Comparison of ENCODE assay signal across 27 mouse cellular contexts in the genomic region with DNA sequence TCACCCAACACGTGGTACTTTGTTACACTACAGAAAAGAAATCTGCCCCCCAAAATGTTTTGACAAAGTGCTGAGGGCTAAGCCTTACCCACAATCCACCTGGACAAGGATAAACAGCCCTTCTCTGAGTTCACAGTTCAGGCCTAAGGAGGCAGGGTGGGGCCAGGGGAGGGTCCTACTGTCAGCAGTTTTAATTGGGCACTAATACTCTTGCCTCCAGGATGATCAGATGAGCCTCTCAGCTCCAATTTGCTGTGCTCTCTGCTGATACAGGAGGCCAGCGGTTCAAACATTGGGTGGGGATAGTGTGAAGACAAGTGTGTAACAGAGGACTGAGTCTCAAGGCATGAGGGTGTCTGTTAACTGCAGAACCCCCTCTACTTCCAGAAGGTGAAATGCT.
A peak's percentile ranks its signal among the peaks of the same experiment; 100 is the strongest.
DNase-seq lines count a peak whose midpoint lies in the region; ATAC-seq and TF ChIP-seq lines count a peak whose summit lies in the region.
"Had no signal": no experiment of that assay in that cellular context is flagged by ENCODE, and none has a peak within 500 bp of the region (broad histone marks: within the 10 kb centered on the region; RNA-seq: fewer than 3 reads in every experiment).

No protein-coding gene starts in this region.

- H3K4me2 ChIP-seq in liver, postnatal 0 days (ENCODE audit: low read depth, low read length), result no peak overlapping the region
- no peak overlapping the region for H3K4me2 ChIP-seq in liver, embryonic 11.5 days
- H3K4me2 ChIP-seq in liver, embryonic 13.5 days, result no peak overlapping the region
- H3K4me2 ChIP-seq: embryonic facial prominence, embryonic 13.5 days; embryonic facial prominence, embryonic 15.5 days; forebrain, embryonic 12.5 days had no signal

- TF ChIP-seq CTCF in liver, postnatal 0 days (IDR thresholded peaks at IDR 0.05; ENCODE audit: low read depth), result no peak

- no peaks in the 10 kb centered on the region for H3K4me1 ChIP-seq in liver, postnatal 0 days (ENCODE audit: insufficient read depth)
- no peaks in the 10 kb centered on the region; the same call in 1 of the 2 replicates for H3K4me1 ChIP-seq in liver, embryonic 11.5 days (replicated peaks; ENCODE audit: control insufficient read depth, insufficient read depth, low read length)
- H3K4me1 ChIP-seq in liver, embryonic 13.5 days (replicated peaks), result peaks cover 11% of the 10 kb centered on the region

- no peaks in the 10 kb centered on the region for H3K9me3 ChIP-seq in liver, postnatal 0 days (ENCODE audit: low read length)
- no peaks in the 10 kb centered on the region for H3K9me3 ChIP-seq in liver, embryonic 11.5 days (ENCODE audit: control insufficient read depth, low read length)
- no peaks in the 10 kb centered on the region for H3K9me3 ChIP-seq in liver, embryonic 13.5 days (replicated peaks)
- H3K9me3 ChIP-seq: embryonic facial prominence, embryonic 13.5 days; embryonic facial prominence, embryonic 15.5 days; forebrain, embryonic 10.5 days; forebrain, embryonic 12.5 days; G1E had no signal

- 63% methylated on average over 2 of the region's 2 CpGs for WGBS in liver, postnatal 0 days (ENCODE audit: insufficient replicate concordance)
- WGBS in liver, embryonic 11.5 days, result 55% methylated on average over 2 of the region's 2 CpGs
- 41% methylated on average over 2 of the region's 2 CpGs for WGBS in liver, embryonic 13.5 days (ENCODE audit: insufficient replicate concordance)

- peak; percentile 40 for DNase-seq in liver
- DNase-seq in liver, postnatal 0 days, result no peak
- DNase-seq in liver, embryonic 11.5 days (ENCODE audit: low spot score), result no peak
- no peak for DNase-seq in liver, embryonic 13.5 days
- no peak for DNase-seq in layer of hippocampus, adult 11-12 months (ENCODE audit: low spot score)
- DNase-seq in adrenal gland, adult 8-10 months, result no peak
- DNase-seq: adrenal gland, adult 2 months; adrenal gland, postnatal 14 days; adrenal gland, postnatal 36 days; B cell, adult 2 months; cerebellum, adult 11 months; cerebellum, adult 18-20 months; cerebellum, adult 8-10 months; cerebellum, adult 9-11 months; cerebellum, postnatal 14 days; cerebellum, postnatal 36 days; embryo, embryonic 11 days had no signal

- H3K4me3 ChIP-seq in liver, postnatal 0 days (ENCODE audit: low read depth, low read length), result no peak overlapping the region
- H3K4me3 ChIP-seq in liver, embryonic 11.5 days (ENCODE audit: low read depth, low read length), result no peak overlapping the region
- no peak overlapping the region for H3K4me3 ChIP-seq in liver, embryonic 13.5 days (replicated peaks)
- H3K4me3 ChIP-seq: embryonic facial prominence, embryonic 13.5 days; embryonic facial prominence, embryonic 15.5 days; erythroblast, embryonic 14.5 days; forebrain, embryonic 10.5 days; forebrain, embryonic 12.5 days had no signal

- TF ChIP-seq EP300 in liver, postnatal 0 days (IDR thresholded peaks at IDR 0.05; ENCODE audit: low read depth), result no peak

- H3K27ac ChIP-seq in liver, postnatal 0 days (ENCODE audit: low read depth), result no peak overlapping the region
- no peak overlapping the region for H3K27ac ChIP-seq in liver, embryonic 11.5 days (ENCODE audit: low read depth, low read length)
- H3K27ac ChIP-seq in liver, embryonic 13.5 days, result no peak overlapping the region
- H3K27ac ChIP-seq: embryonic facial prominence, embryonic 13.5 days; embryonic facial prominence, embryonic 15.5 days; forebrain, embryonic 10.5 days; forebrain, embryonic 12.5 days had no signal

- no peaks in the 10 kb centered on the region for H3K36me3 ChIP-seq in liver, postnatal 0 days (replicated peaks; ENCODE audit: insufficient read depth, low read length)
- no peaks in the 10 kb centered on the region for H3K36me3 ChIP-seq in liver, embryonic 11.5 days (ENCODE audit: control insufficient read depth, insufficient read depth, low read length)
- H3K36me3 ChIP-seq in liver, embryonic 13.5 days, result no peaks in the 10 kb centered on the region
- H3K36me3 ChIP-seq: embryonic facial prominence, embryonic 13.5 days; embryonic facial prominence, embryonic 15.5 days; forebrain, embryonic 10.5 days; forebrain, embryonic 12.5 days; G1E had no signal

- H3K27me3 ChIP-seq in liver, postnatal 0 days (ENCODE audit: insufficient read depth, low read length), result no peaks in the 10 kb centered on the region
- no peaks in the 10 kb centered on the region for H3K27me3 ChIP-seq in liver, embryonic 11.5 days (replicated peaks; ENCODE audit: control insufficient read depth, insufficient read depth, low read length)
- H3K27me3 ChIP-seq in liver, embryonic 13.5 days, result no peaks in the 10 kb centered on the region
- H3K27me3 ChIP-seq: CH12.LX; embryonic facial prominence, embryonic 13.5 days; embryonic facial prominence, embryonic 15.5 days; forebrain, embryonic 12.5 days had no signal

- ATAC-seq in liver, postnatal 0 days, result no peak
- peak; percentile 74 for ATAC-seq in liver, embryonic 11.5 days (replicated peaks; ENCODE audit: low FRiP score)
- ATAC-seq in liver, embryonic 13.5 days (ENCODE audit: low read depth), result peak; percentile 77
- no peak for ATAC-seq in granulocyte monocyte progenitor cell, adult 5-6 weeks (replicated peaks; ENCODE audit: poor library complexity, severe bottlenecking)
- ATAC-seq: CD4-positive, CD25-positive, alpha-beta regulatory T cell, adult 4 months; forebrain, embryonic 16.5 days had no signal

- no peak overlapping the region for H3K9ac ChIP-seq in liver, postnatal 0 days (replicated peaks)
- no peak overlapping the region for H3K9ac ChIP-seq in liver, embryonic 11.5 days (ENCODE audit: low read depth, low read length)
- H3K9ac ChIP-seq in liver, embryonic 13.5 days, result no peak overlapping the region
- H3K9ac ChIP-seq: embryonic facial prominence, embryonic 13.5 days; embryonic facial prominence, embryonic 15.5 days; forebrain, embryonic 12.5 days had no signal

Comparison
In these comparisons a context has a peak if more than half of its experiments do, and no peak if none do; other contexts are left out.
1. ATAC-seq: peak in liver, embryonic 11.5 days (single experiment) and liver, embryonic 13.5 days (single experiment); none in liver, postnatal 0 days (single experiment) and granulocyte monocyte progenitor cell, adult 5-6 weeks (single experiment).